Comparison of ENCODE assay signal across 26 mouse cellular contexts in the genomic region with DNA sequence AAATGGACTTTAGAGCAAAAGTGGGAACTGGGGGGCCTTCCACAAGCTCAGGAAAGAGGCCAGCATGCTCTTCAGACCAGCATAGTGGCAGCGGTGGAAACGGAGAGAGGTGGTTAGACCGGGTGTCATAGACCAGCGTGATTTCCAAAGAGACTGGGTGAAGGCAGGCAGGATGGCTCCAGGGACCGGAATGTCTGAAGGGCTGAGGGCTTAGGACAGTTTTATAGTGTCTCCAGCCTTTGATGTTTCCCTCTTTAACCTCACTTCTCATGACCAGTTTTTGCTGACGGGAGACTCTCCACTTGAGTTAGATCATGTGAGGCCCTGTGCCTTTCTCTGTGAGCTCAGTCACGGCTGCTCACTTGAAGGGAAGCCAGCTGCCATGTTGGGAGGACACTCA. TPM values are rescaled to one million over a fixed set of nuclear protein-coding genes. Genes with fewer than 3 reads are reported as not detected.
DNase-seq lines count a peak whose midpoint lies in the region; ATAC-seq and TF ChIP-seq lines count a peak whose summit lies in the region.
"Had no signal": no experiment of that assay in that cellular context is flagged by ENCODE, and none has a peak within 500 bp of the region (broad histone marks: within the 10 kb centered on the region; RNA-seq: fewer than 3 reads in every experiment).

No protein-coding gene starts in this region.

- H3K4me3 ChIP-seq in forebrain, embryonic 12.5 days (replicated peaks), result no peak overlapping the region; the same call in 1 of the 2 replicates
- H3K4me3 ChIP-seq in forebrain, embryonic 11.5 days (ENCODE audit: low read depth, low read length), result no peak overlapping the region
- H3K4me3 ChIP-seq in hindbrain, embryonic 13.5 days, result no peak overlapping the region
- H3K4me3 ChIP-seq in hindbrain, embryonic 11.5 days (ENCODE audit: low read depth, low read length), result no peak overlapping the region
- no peak overlapping the region for H3K4me3 ChIP-seq in neural tube, embryonic 12.5 days
- H3K4me3 ChIP-seq in neural tube, embryonic 15.5 days (replicated peaks), result no peak overlapping the region
- H3K4me3 ChIP-seq in left cerebral cortex, adult 2 months, result no peak overlapping the region
- H3K4me3 ChIP-seq: embryonic facial prominence, embryonic 12.5 days; erythroblast, embryonic 14.5 days; heart, adult 2 months; heart, embryonic 15.5 days; layer of hippocampus, adult 2 months; liver, embryonic 13.5 days had no signal

- no peaks in the 10 kb centered on the region for H3K9me3 ChIP-seq in forebrain, embryonic 12.5 days
- H3K9me3 ChIP-seq in forebrain, embryonic 11.5 days (ENCODE audit: control insufficient read depth, low read length), result no peaks in the 10 kb centered on the region
- H3K9me3 ChIP-seq in hindbrain, embryonic 13.5 days, result no peaks in the 10 kb centered on the region
- H3K9me3 ChIP-seq in hindbrain, embryonic 11.5 days (ENCODE audit: control insufficient read depth, low read length), result no peaks in the 10 kb centered on the region
- H3K9me3 ChIP-seq in neural tube, embryonic 12.5 days, result no peaks in the 10 kb centered on the region
- no peaks in the 10 kb centered on the region for H3K9me3 ChIP-seq in neural tube, embryonic 15.5 days (replicated peaks)
- H3K9me3 ChIP-seq: embryonic facial prominence, embryonic 12.5 days; heart, embryonic 15.5 days; liver, embryonic 13.5 days had no signal

- no peak for TF ChIP-seq CTCF in left cerebral cortex, adult 2 months (IDR thresholded peaks at IDR 0.05)

- WGBS in forebrain, embryonic 12.5 days, result 91% methylated on average over 7 of the region's 7 CpGs
- 91% methylated on average over 7 of the region's 7 CpGs for WGBS in forebrain, embryonic 11.5 days
- 94% methylated on average over 7 of the region's 7 CpGs for WGBS in hindbrain, embryonic 13.5 days
- WGBS in hindbrain, embryonic 11.5 days, result 89% methylated on average over 7 of the region's 7 CpGs
- 86% methylated on average over 7 of the region's 7 CpGs for WGBS in neural tube, embryonic 12.5 days
- 91% methylated on average over 7 of the region's 7 CpGs for WGBS in neural tube, embryonic 15.5 days

- ATAC-seq in forebrain, embryonic 12.5 days (ENCODE audit: low FRiP score), result no peak
- no peak for ATAC-seq in forebrain, embryonic 11.5 days (replicated peaks; ENCODE audit: low FRiP score)
- no peak for ATAC-seq in hindbrain, embryonic 13.5 days (ENCODE audit: low FRiP score)
- ATAC-seq in hindbrain, embryonic 11.5 days (ENCODE audit: low FRiP score), result no peak
- ATAC-seq in neural tube, embryonic 12.5 days (ENCODE audit: low FRiP score, low read depth), result no peak
- no peak for ATAC-seq in neural tube, embryonic 15.5 days (ENCODE audit: low FRiP score)
- ATAC-seq: CD4-positive, CD25-positive, alpha-beta regulatory T cell, adult 4 months; inflammation-experienced regulatory T-cells, adult 6 months had no signal

- no peaks in the 10 kb centered on the region for H3K27me3 ChIP-seq in forebrain, embryonic 12.5 days
- peaks cover 4% of the 10 kb centered on the region; the same call in 1 of the 2 replicates for H3K27me3 ChIP-seq in forebrain, embryonic 11.5 days (ENCODE audit: control insufficient read depth, insufficient read depth, low read length)
- H3K27me3 ChIP-seq in hindbrain, embryonic 13.5 days, result no peaks in the 10 kb centered on the region
- H3K27me3 ChIP-seq in hindbrain, embryonic 11.5 days (ENCODE audit: control insufficient read depth, insufficient read depth, low read length), result peaks cover 3% of the 10 kb centered on the region; the same call in 1 of the 2 replicates
- H3K27me3 ChIP-seq in neural tube, embryonic 12.5 days (replicated peaks), result no peaks in the 10 kb centered on the region; the same call in 1 of the 2 replicates
- H3K27me3 ChIP-seq in neural tube, embryonic 15.5 days (replicated peaks), result no peaks in the 10 kb centered on the region
- H3K27me3 ChIP-seq: embryonic facial prominence, embryonic 12.5 days; heart, embryonic 15.5 days had no signal

- intact Hi-C loops in left cerebral cortex, adult 2 months (cut with DNase I), result no loop called here

- no peak for DNase-seq in forebrain, embryonic 11.5 days (ENCODE audit: low spot score)
- no peak for DNase-seq in hindbrain, embryonic 11.5 days (ENCODE audit: low spot score)
- DNase-seq in left cerebral cortex, adult 2 months (ENCODE audit: extremely low spot score in 1 of 2, low spot score in 2 of 2), result no peak
- DNase-seq: adrenal gland, postnatal 36 days; cerebellum, adult 11 months; cerebellum, postnatal 14 days; gastrocnemius, postnatal 25 days; heart, adult 2 months; heart, postnatal 36 days; kidney, adult 8-10 months; kidney, postnatal 10 days; liver, embryonic 13.5 days; lung, adult 2 months; lung, postnatal 14 days; right cerebral cortex, postnatal 4 days; thymus, postnatal 14 days had no signal

- no peaks in the 10 kb centered on the region for H3K36me3 ChIP-seq in forebrain, embryonic 12.5 days (replicated peaks)
- H3K36me3 ChIP-seq in forebrain, embryonic 11.5 days (ENCODE audit: control insufficient read depth, insufficient read depth, low read length), result no peaks in the 10 kb centered on the region
- no peaks in the 10 kb centered on the region for H3K36me3 ChIP-seq in hindbrain, embryonic 13.5 days
- no peaks in the 10 kb centered on the region for H3K36me3 ChIP-seq in hindbrain, embryonic 11.5 days (ENCODE audit: control insufficient read depth, insufficient read depth, low read length)
- H3K36me3 ChIP-seq in neural tube, embryonic 12.5 days, result no peaks in the 10 kb centered on the region
- H3K36me3 ChIP-seq in neural tube, embryonic 15.5 days, result no peaks in the 10 kb centered on the region
- H3K36me3 ChIP-seq: embryonic facial prominence, embryonic 12.5 days; heart, embryonic 15.5 days; liver, embryonic 13.5 days had no signal

- H3K27ac ChIP-seq in forebrain, embryonic 12.5 days, result no peak overlapping the region
- H3K27ac ChIP-seq in forebrain, embryonic 11.5 days (ENCODE audit: low read depth, low read length), result no peak overlapping the region
- no peak overlapping the region for H3K27ac ChIP-seq in hindbrain, embryonic 13.5 days
- no peak overlapping the region for H3K27ac ChIP-seq in hindbrain, embryonic 11.5 days (ENCODE audit: low read depth, low read length)
- no peak overlapping the region for H3K27ac ChIP-seq in neural tube, embryonic 12.5 days
- no peak overlapping the region for H3K27ac ChIP-seq in neural tube, embryonic 15.5 days (replicated peaks)
- H3K27ac ChIP-seq in left cerebral cortex, adult 2 months, result no peak overlapping the region
- H3K27ac ChIP-seq: embryonic facial prominence, embryonic 12.5 days; heart, adult 2 months; heart, embryonic 15.5 days; layer of hippocampus, adult 2 months; liver, embryonic 13.5 days had no signal

- 0 out of 2 replicates have a peak overlapping the region, but pooled peaks have one; percentile 89 for H3K4me2 ChIP-seq in forebrain, embryonic 12.5 days
- H3K4me2 ChIP-seq in forebrain, embryonic 11.5 days (ENCODE audit: low read depth, low read length, severe bottlenecking), result no peak overlapping the region
- H3K4me2 ChIP-seq in hindbrain, embryonic 13.5 days, result peak overlapping the region; percentile 72
- no peak overlapping the region for H3K4me2 ChIP-seq in hindbrain, embryonic 11.5 days (replicated peaks; ENCODE audit: low read depth, low read length)
- H3K4me2 ChIP-seq in neural tube, embryonic 12.5 days (replicated peaks), result peak overlapping the region; percentile 88; the same call in 1 of the 2 replicates
- no peak overlapping the region for H3K4me2 ChIP-seq in neural tube, embryonic 15.5 days
- H3K4me2 ChIP-seq: embryonic facial prominence, embryonic 12.5 days; heart, embryonic 15.5 days; liver, embryonic 13.5 days had no signal

- H3K4me1 ChIP-seq in forebrain, embryonic 12.5 days, result peaks cover 25% of the 10 kb centered on the region
- peaks cover 5% of the 10 kb centered on the region; the same call in 1 of the 2 replicates for H3K4me1 ChIP-seq in forebrain, embryonic 11.5 days (replicated peaks; ENCODE audit: control insufficient read depth, insufficient read depth, low read length)
- H3K4me1 ChIP-seq in hindbrain, embryonic 13.5 days (replicated peaks), result peaks cover 38% of the 10 kb centered on the region
- H3K4me1 ChIP-seq in hindbrain, embryonic 11.5 days (replicated peaks; ENCODE audit: control insufficient read depth, insufficient read depth, low read length), result peaks cover 2% of the 10 kb centered on the region; the same call in 1 of the 2 replicates
- H3K4me1 ChIP-seq in neural tube, embryonic 12.5 days, result peaks cover 18% of the 10 kb centered on the region; the same call in 1 of the 2 replicates
- H3K4me1 ChIP-seq in neural tube, embryonic 15.5 days, result peaks cover 31% of the 10 kb centered on the region

- no peak overlapping the region for H3K9ac ChIP-seq in forebrain, embryonic 12.5 days
- no peak overlapping the region for H3K9ac ChIP-seq in forebrain, embryonic 11.5 days (ENCODE audit: low read length)
- H3K9ac ChIP-seq in hindbrain, embryonic 13.5 days, result no peak overlapping the region
- H3K9ac ChIP-seq in hindbrain, embryonic 11.5 days (ENCODE audit: low read depth, low read length), result no peak overlapping the region
- H3K9ac ChIP-seq in neural tube, embryonic 12.5 days, result no peak overlapping the region
- H3K9ac ChIP-seq in neural tube, embryonic 15.5 days (replicated peaks), result no peak overlapping the region
- H3K9ac ChIP-seq: embryonic facial prominence, embryonic 12.5 days; heart, embryonic 15.5 days; liver, embryonic 13.5 days had no signal

RNA-seq across cellular contexts. Expression of a gene that starts 2.1 kb away (rescaled TPM):
- polyA plus RNA-seq in forebrain, embryonic 12.5 days (2016; fragmentation: Nextera tagmentation; extraction: Ambion mirVana), result 22.3 and 24.4 TPM in 2 replicates
- 17.8 TPM in 2 replicates for polyA plus RNA-seq in forebrain, embryonic 11.5 days (2014; fragmentation: Nextera tagmentation; extraction: Ambion mirVana)
- 21.4 and 27.2 TPM in 2 replicates for polyA plus RNA-seq in hindbrain, embryonic 13.5 days (2015; fragmentation: Nextera tagmentation; extraction: Ambion mirVana)
- 17.3 and 20.9 TPM in 2 replicates for polyA plus RNA-seq in hindbrain, embryonic 11.5 days (2014; fragmentation: Nextera tagmentation; extraction: Ambion mirVana)
- polyA plus RNA-seq in neural tube, embryonic 12.5 days (2016; fragmentation: Nextera tagmentation; extraction: Ambion mirVana), result 20.6 and 22.7 TPM in 2 replicates
- 25.9 and 27.4 TPM in 2 replicates for polyA plus RNA-seq in neural tube, embryonic 15.5 days (2015; fragmentation: Nextera tagmentation; extraction: Ambion mirVana)
- 10 to 100 TPM; 44.5 to 46.7 TPM for total RNA-seq in left cerebral cortex, adult 2 months (2021)

Comparison
In these comparisons a context has a peak if more than half of its experiments do, and no peak if none do; other contexts are left out.
1. H3K4me2 ChIP-seq: peak in forebrain, embryonic 12.5 days (single experiment), hindbrain, embryonic 13.5 days (single experiment) and neural tube, embryonic 12.5 days (single experiment); none in forebrain, embryonic 11.5 days (single experiment), hindbrain, embryonic 11.5 days (single experiment) and neural tube, embryonic 15.5 days (single experiment).